Mouse (Mus musculus): ENCODE measurements at regions not wholly inside any gene's neighbourhood (a gene's known extent, or its start where the extent isn't known, plus 50 kb on each side); places are given as distances from the start of the nearest gene placed in this dataset.

- DNase-seq (ENCODE audit: inconsistent age in 2 of 2, low spot score in 1 of 2), result no peak
Measured at GRCm38 (mm10) chr8:12135392-12136177, 143.0 kb upstream of the A230072I06Rik start.

- no peak for DNase-seq (ENCODE audit: inconsistent age in 2 of 2, low spot score in 1 of 2)
Measured at GRCm38 (mm10) chr8:12136178-12136455, 142.5 kb upstream of the A230072I06Rik start.

GRCm38 (mm10) chr8:12137496-12137895 lies 141.1 kb upstream of the A230072I06Rik start:
- DNase-seq (ENCODE audit: inconsistent age in 2 of 2, low spot score in 1 of 2), result no peak

- DNase-seq (ENCODE audit: inconsistent age in 2 of 2, low spot score in 1 of 2), result no peak
Measured at GRCm38 (mm10) chr8:12137913-12138312, 140.7 kb upstream of the A230072I06Rik start.

GRCm38 (mm10) chr8:12151679-12152078 lies 126.9 kb upstream of the A230072I06Rik start:
- DNase-seq (ENCODE audit: inconsistent age in 2 of 2, low spot score in 1 of 2), result no peak

- DNase-seq (ENCODE audit: inconsistent age in 2 of 2, low spot score in 1 of 2), result no peak
Measured at GRCm38 (mm10) chr8:12152825-12153224, 125.8 kb upstream of the A230072I06Rik start.

GRCm38 (mm10) chr8:12156893-12157292 lies 121.7 kb upstream of the A230072I06Rik start:
- no peak for DNase-seq (ENCODE audit: inconsistent age in 2 of 2, low spot score in 1 of 2)

- DNase-seq (ENCODE audit: inconsistent age in 2 of 2, low spot score in 1 of 2), result no peak
Measured at GRCm38 (mm10) chr8:12158188-12158587, 120.4 kb upstream of the A230072I06Rik start.

GRCm38 (mm10) chr8:12162921-12163705 lies 115.5 kb upstream of the A230072I06Rik start:
- DNase-seq (ENCODE audit: inconsistent age in 2 of 2, low spot score in 1 of 2), result peak in 1 of 2 experiments; percentile 31

GRCm38 (mm10) chr8:12165487-12166152 lies 113.0 kb upstream of the A230072I06Rik start:
- no peak for DNase-seq (ENCODE audit: inconsistent age in 2 of 2, low spot score in 1 of 2)

GRCm38 (mm10) chr8:12171788-12172187 lies 106.8 kb upstream of the A230072I06Rik start:
- DNase-seq (ENCODE audit: inconsistent age in 2 of 2, low spot score in 1 of 2), result no peak

- no peak for DNase-seq (ENCODE audit: inconsistent age in 2 of 2, low spot score in 1 of 2)
Measured at GRCm38 (mm10) chr8:12175496-12175895, 103.1 kb upstream of the A230072I06Rik start.

GRCm38 (mm10) chr8:12184666-12185065 lies 94.0 kb upstream of the A230072I06Rik start:
- DNase-seq (ENCODE audit: inconsistent age in 2 of 2, low spot score in 1 of 2), result no peak

- no peak for DNase-seq (ENCODE audit: inconsistent age in 2 of 2, low spot score in 1 of 2)
Measured at GRCm38 (mm10) chr8:12187366-12187765, 91.3 kb upstream of the A230072I06Rik start.

GRCm38 (mm10) chr8:12188451-12188850 lies 90.2 kb upstream of the A230072I06Rik start:
- DNase-seq (ENCODE audit: inconsistent age in 2 of 2, low spot score in 1 of 2), result no peak

- no peak for DNase-seq (ENCODE audit: inconsistent age in 2 of 2, low spot score in 1 of 2)
Measured at GRCm38 (mm10) chr8:12188960-12189359, 89.7 kb upstream of the A230072I06Rik start.

- DNase-seq (ENCODE audit: inconsistent age in 2 of 2, low spot score in 1 of 2), result no peak
Measured at GRCm38 (mm10) chr8:12192006-12192405, 86.6 kb upstream of the A230072I06Rik start.

GRCm38 (mm10) chr8:12205909-12206308 lies 72.7 kb upstream of the A230072I06Rik start:
- no peak for DNase-seq (ENCODE audit: inconsistent age in 2 of 2, low spot score in 1 of 2)

- no peak for DNase-seq (ENCODE audit: inconsistent age in 2 of 2, low spot score in 1 of 2)
Measured at GRCm38 (mm10) chr8:12207412-12207811, 71.2 kb upstream of the A230072I06Rik start.

GRCm38 (mm10) chr8:12213774-12214173 lies 64.8 kb upstream of the A230072I06Rik start:
- DNase-seq (ENCODE audit: inconsistent age in 2 of 2, low spot score in 1 of 2), result no peak

GRCm38 (mm10) chr8:12214205-12215019 lies 64.2 kb upstream of the A230072I06Rik start:
- DNase-seq (ENCODE audit: inconsistent age in 2 of 2, low spot score in 1 of 2), result no peak
